Mouse (Mus musculus) lung, postnatal 36 days (tissue): ENCODE results near the gene Baz1b.
A peak's percentile ranks its signal among the peaks of the same experiment; 100 is the strongest.

Experiments
- DNase-seq: peaks from one replicate; pipeline ENCODE4 v3.0.0; 2022; ENCODE audit warnings: mixed read lengths

Gene Baz1b

DNA sequence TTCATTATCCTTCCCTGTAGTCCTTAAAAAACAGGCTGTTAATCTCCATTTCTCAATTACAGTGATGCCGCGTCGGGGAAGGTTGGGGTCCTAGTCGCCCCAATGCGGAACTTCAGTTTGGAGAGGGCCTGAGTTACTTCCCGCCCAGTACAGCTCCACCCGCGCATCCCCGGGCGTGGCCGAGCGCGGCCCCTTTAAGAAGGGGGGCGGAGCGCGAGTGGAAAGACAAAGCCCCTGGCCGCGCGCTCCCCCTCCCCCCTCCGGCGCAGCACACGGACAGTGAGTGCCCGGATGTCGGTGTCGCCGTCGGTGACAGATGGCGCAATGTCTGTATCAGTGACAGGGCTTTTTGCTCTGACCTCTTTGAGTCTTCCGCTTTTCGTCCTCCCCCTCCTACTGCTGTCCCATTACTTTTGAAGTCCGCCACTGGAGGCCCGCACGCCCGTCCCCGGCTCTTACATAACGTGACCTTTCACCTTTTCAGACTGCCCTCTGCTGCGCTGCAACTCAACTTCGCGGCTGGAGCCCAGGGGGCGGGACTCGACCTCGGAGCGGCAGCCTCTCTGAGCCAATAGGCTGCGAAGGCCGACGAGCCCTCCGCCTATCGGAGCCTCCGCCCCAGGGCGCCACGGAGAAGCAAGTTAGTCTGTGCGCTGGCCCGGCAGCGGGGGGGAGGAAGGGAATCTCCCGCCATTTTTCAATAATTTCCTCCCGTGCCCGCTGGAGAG is at the start of gene Baz1b:
Gene Baz1b (plus strand): TSS at position 644 of the 728 bp plus-strand sequence.
- peak; percentile 99 for DNase-seq

DNA sequence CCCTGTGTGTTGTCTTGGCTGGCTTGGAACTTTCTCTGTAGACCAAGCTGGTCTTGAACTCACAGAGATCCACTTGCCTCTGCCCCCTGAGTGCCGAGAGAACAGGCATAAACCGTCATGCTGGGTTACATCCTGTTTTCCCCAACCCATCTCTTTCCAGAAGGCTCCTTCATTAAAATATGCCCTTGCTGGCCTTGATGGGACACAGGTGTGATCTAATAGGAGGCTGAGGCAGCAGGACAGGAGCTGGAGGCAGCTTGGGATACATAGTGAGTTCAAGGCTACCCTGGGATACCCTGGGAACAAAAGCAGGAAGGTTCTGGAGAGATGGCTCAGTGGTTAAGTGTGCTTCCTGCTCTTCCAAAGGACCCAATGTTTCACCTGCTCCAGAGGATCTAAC is 47.2 kb upstream of the Baz1b start:
- DNase-seq = no peak

DNA sequence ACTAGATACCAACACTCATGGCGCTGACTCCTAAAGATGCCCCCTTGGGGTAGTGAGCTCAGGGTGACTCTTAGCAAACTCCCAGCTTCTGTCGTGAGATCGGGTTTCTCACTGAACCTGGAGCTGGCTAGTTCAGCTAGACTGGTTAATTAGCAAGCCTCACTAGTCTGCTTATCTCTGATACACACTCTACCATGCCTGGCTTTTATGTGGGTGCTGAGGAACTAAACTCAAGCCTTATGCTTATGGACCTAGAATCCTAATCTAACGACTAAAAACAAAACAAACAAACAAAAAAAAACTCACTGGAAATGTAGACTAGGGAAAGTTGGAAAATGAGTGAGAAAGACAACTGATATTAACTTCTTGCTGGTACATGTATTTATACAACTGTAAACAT is 42.6 kb upstream of the Baz1b start:
- DNase-seq = no peak

DNA sequence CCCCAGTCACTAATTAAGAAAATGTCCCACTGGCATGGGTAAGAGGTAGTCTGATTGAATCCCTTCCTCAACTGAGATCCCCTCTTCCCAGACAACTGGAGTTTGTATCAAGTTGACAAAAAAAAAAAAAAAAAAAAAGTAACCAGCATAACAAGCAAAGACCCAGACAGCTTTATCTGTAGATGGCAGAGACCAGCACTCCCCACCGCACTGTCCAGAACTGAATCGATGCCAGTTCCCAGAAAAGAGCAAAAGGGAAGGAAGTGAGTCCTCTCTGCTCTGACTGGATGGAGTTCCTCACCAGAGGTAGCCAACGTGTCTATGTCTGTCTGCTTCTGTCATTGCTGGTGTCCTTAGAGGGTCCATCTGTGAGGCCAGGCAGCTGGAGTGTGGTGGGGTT is 41.5 kb upstream of the Baz1b start:
- DNase-seq = no peak

- no peak for DNase-seq
These were observed 41.1 kb upstream of the Baz1b start for GRCm38 (mm10) chr5:135145955-135146354.

DNA sequence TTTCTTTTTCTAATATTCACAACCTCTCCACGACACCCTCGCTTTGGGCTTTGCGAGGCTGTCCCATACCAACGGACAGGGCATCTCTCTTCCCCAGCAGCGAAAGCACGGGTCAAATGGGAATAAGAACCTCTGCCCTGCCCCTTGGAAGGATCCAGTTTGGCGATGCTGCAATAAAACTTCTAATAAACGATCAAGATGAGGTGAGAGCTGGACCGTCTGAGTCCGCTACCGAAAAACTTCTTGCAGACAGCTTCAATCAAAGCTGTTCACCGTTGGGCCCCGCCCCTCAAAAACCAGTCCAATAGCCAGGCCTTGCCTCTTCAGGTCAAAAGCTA is 38.4 kb upstream of the Baz1b start:
- DNase-seq = no peak

DNA sequence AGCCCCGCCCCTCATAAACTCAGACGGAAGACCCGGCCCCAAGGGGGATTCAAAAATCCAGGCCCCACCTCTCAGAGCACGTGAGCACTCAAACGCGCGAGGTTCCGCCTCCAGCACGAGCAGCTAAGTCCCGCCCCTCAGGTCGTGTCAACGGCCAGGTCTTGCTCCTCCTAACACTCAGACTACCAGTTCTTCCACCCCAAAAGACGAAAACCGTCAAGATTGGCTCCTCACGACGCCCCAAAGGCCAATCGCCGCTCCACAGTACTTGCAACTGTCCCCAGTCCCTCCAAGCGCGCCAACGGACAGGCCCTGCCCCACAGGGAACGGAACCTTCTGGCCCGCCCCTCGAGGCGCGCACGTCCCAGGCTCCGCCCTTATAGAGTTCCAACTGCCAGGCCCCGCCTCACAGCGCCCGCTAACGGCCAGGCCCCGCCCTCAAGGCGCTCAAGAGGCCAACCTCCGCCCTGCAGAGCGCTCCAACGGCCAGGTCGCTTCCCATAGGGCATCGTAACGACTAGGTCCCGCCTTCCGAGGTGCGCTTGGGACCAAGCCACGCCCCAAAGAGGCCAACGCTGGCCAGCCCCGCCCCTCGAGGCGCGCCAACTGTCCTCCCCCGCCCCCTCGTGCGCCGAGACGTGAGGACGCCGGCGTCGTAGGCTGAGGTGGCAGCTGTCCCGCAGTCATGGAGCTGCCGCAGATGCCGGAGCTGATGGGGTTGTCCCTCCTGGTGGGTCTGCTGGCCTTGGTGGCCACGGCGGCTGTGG is 37.8 kb upstream of the Baz1b start, which contains the start of gene Tbl2:
Gene Tbl2 (plus strand): TSS at position 605 of the 767 bp plus-strand sequence.
- peak; percentile 99 for DNase-seq

DNA sequence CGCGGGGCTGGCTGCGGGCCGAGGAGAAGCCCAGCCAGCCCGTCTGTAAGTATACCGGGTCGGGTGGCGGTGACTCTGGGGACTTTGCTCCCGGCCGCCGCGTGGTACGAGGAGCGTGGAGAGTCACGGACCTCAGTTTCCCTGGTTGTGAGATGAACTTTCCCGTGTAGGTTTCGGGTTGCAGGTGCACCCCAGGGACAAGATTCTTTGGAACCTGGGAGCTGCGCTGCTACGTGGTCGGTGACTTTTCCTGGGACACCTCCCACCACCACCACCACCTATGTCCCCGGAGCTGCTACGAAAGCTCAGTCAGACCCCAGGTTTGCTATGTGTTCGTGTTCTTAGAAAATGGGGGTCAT is 37.3 kb upstream of the Baz1b start:
- no peak for DNase-seq

DNA sequence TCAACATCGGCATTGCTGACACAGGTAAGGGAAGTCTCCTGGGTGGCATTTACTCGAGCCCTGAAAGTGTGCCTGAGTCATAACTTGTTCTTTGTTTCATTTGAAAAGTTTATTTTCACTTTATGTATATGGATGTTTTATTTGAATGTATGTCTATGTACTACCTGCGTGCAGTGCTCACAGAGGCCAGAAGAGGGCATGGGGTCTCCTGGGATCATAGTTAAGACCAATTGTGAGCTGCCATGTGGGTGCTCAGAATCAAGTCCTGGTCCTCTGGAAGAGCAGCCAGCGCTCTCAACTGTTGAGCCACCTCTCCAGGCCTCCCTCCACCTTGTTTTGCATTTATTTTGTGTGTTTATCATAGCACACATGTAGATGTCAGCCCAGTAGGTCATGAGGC is 30.6 kb upstream of the Baz1b start:
- no peak for DNase-seq

GRCm38 (mm10) chr5:135161221-135161620 is 25.8 kb upstream of the Baz1b start:
- DNase-seq = peak; percentile 90

DNA sequence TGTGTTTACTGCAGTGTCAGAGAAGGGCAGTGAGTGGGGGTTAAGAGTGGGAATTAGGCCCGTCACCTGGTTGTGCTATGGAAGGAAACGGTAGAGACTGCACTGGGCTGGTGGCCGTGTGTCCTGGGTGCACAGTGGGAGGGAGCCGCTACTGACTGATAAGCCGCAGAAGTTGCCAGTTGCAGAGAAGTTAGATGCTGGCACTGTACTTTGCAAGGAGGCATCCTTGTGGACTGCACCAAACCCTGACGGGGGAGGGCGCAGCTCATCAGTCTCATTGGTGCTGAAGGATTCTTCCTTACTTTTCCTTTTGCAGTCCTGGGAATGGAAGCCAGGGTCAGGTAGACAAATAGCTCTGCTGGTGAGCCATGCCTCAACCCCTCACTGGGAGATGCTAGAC is 25.4 kb upstream of the Baz1b start:
- DNase-seq = no peak

DNA sequence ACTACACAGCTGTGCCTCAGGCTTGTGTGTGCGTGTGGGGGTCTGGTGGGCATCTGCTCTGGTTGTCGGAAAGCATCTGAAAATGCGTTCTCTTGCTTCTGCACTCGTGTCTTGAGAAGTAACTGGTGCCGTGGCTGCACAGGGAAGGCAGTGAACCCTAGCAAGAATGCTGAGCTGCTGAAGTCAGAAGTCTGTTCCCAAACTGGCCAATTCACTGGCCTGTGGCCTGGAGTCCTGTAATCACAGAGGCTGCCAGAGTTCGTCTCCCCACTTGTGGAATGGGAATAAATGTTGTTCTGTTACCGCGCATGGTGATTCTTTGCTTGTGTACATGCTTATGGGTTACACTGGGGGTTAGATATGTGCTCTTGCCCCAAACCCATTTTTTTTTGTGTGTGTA is 24.7 kb upstream of the Baz1b start:
- DNase-seq = no peak

DNA sequence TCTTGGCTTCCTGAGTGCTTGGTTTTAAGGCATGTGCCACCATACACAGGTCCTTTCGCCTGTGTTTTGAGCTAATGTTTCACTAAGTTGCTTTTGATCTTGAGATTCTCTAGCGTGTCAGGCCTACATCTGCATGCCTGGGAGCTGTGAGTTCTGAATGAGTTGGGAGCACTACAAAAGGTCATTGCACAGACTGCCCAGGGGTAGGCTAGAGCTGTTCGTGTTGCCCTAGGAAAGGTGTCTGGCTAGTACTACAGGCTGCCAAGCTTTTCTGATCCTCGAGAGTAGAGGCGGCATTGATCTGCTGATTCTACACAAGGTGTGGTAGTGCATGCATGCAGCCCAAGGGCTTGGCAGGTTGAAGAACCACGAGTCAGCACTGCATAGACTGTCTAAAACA is 24.2 kb upstream of the Baz1b start:
- DNase-seq = no peak

DNA sequence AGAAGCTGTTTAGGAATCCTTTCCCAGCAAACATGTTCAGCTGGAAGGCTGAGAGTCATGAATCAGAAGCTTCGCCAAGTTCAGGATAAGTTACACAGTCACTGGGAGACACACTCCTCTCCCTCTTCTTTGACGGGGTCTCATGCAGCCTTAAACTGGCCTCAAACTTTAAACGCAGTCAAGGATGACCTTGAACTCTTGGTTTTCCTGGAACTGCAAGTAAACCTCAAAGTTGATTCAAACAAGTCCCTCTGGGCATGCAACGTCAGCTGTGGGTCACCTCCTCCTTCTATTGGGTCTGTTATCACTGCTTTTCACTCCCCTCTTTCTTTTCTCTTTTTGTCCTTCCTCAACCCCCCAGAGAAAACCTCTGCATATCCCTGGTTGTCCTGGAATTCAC is 20.2 kb upstream of the Baz1b start:
- no peak for DNase-seq

GRCm38 (mm10) chr5:135167469-135167868 is 19.6 kb upstream of the Baz1b start:
- no peak for DNase-seq

DNA sequence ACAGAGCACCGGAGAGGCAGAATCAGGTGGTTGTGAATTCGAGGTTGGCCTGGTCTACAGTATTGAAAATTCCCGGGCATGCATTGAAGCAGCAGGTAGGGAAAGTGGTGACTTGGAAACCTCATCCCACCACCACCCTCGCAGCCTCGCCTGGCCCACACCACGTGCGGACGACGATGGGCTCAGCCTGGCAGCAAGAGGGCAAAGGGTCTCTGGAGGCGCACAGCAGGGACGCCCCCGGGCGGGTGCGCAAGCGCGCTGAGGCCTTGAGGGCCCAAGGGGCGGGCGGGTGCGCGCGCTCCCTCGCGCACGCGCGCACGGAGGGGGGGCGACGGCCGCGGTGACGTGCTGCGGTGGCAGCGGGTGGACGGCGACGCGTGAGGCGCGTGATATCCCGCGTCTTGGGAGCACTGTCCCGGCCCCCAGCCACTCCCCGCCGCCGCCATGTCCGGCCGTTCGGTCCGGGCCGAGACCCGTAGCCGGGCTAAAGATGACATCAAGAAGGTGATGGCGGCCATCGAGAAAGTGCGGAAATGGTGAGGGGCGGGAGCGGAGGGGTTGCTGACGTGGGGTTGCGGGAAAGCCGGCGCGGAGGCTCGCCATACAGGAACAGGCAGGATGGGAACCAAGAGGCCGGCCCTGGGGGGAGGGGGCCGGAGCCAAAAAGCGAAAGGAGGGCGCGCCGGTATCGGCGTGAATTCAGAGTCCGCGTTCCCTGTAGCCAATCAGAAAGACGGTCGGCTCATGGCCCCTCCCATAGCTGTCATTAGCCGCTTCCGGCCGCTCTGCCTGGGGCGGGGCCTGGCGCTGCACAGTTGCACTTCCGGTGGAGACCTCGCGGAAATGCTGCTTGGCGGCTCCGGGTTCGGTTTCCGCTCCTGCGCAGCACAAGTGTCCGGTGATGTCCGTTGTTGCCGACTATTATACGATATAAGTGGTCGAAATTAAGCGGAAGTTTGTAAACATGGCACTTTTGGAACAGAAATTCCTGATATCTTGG is 18.7 kb upstream of the Baz1b start, which contains the start of gene Bcl7b:
Gene Bcl7b (plus strand): TSS at position 221 of the 1,000 bp plus-strand sequence.
- DNase-seq = peak; percentile 98

DNA sequence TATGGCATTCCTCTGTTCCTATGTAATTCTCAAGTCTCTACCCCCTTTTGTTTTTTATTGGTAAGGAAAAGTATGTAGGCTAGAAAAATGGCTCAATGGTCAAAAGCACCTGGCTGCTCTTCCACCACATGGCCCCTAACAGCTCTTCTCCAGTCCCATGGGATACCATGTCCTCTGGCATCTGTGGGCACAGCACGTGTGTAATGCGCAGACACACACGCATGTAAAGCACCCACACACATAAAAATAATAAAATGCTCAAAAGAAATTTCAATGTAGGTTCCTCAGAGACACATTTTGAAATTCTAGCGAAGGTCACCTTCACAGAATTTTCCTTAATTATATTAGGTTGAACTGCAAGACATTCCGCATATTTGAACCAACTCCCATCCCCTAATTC is 17.6 kb upstream of the Baz1b start:
- DNase-seq = no peak

DNA sequence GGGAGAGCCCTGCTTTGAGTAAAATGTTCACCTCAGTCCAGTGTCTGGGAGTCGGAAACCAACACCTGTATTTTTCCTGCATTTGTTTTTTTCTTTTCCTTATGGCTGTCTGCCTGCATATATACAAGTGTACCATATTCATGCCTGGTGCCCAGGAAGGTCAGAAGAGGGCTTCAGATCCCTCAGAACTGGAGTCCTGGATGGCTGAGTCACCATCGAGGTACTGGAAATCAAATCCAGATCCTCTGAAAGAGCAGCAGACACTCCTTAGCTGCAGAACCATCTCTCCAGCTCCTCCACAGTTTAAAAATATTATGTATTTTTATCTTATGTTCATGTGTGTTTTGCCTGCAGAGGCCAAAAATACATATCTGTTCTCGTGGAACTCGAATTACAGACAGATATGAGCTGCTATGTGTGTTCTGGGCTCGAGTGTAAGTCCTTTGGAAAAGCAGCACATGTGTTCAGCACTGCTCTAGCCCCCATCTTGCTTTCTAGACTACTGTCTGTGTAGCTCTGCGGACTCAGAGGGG is 15.3 kb upstream of the Baz1b start:
- DNase-seq = no peak

DNA sequence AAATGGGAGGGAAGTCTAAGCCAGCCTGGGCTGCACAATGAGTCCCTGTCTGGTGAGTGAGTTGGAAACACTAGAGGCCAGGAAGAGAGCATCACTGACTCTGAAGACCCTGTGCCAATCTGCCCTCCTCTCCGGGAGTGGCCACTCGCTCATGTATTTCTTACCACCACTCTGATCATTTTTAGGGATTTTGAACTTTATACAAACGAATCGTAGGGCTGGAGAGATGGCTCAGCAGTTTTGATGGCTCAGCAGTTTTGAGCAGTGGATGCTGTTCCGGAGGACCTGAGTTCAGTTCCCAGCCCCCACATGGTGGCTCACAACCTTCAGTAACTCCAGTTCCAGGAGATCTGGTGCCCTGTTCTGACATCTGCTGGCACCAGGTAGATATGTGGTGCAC is 14.1 kb upstream of the Baz1b start:
- no peak for DNase-seq

DNA sequence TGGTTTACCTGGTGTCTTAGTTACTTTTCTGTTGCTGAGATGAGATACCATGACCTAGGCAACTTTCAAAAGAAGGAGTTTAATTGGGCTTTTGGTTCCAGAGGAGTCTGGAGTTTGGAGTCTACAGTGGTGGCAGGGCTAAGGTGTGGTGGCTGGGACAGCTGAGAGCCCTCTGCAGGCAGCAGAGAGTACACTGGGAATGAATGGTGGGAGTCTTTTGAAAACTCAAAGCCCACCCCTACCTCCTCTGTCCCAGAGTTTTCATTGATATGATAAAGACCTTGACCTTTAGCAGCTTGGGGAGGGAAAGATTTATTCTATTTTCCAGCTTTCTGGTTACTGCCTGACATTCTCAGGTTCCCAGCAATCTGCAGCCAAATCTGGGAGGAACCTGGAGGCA is 12.0 kb upstream of the Baz1b start:
- DNase-seq = no peak

GRCm38 (mm10) chr5:135178523-135178922 is 8.5 kb upstream of the Baz1b start:
- DNase-seq = no peak

- no peak for DNase-seq
These were observed 8.1 kb upstream of the Baz1b start for GRCm38 (mm10) chr5:135178996-135179395.

GRCm38 (mm10) chr5:135179616-135180015 is 7.4 kb upstream of the Baz1b start:
- no peak for DNase-seq
